Mouse (Mus musculus) stomach, embryonic 15.5 days (tissue): ENCODE results near the gene Limk2. TPM values are rescaled to one million over a fixed set of nuclear protein-coding genes. Genes with fewer than 3 reads are reported as not detected.
A peak's percentile ranks its signal among the peaks of the same experiment; 100 is the strongest.

Experiments
- ATAC-seq: fragments of 200-750 bp; cut with Nextera tagmentation; 2 replicates; pipeline ENCODE4 v1.8.0; 2017; ENCODE audit warnings: low read depth, moderate number of reproducible peaks, moderate TSS enrichment; ENCODE audit not compliant: insufficient read depth, low FRiP score
- H3K27ac ChIP-seq: fragments of 300-500 bp; sonication (generic); 2 replicates; pipeline ENCODE4 v1.5.1; 2015; ENCODE audit warnings: mild to moderate bottlenecking, inconsistent platforms
- H3K27me3 ChIP-seq: fragments of 300-500 bp; sonication (generic); replicated peaks from 2 replicates; pipeline ENCODE4 v1.6.1; 2015; ENCODE audit warnings: inconsistent platforms
- H3K36me3 ChIP-seq: fragments of 300-500 bp; sonication (generic); 2 replicates; pipeline ENCODE4 v1.6.1; 2015; ENCODE audit warnings: inconsistent platforms
- H3K4me1 ChIP-seq: fragments of 300-500 bp; sonication (generic); 2 replicates; pipeline ENCODE4 v1.6.1; 2015; ENCODE audit warnings: inconsistent platforms
- H3K4me2 ChIP-seq: fragments of 300-500 bp; sonication (generic); 2 replicates; pipeline ENCODE4 v1.6.1; 2015; ENCODE audit warnings: mild to moderate bottlenecking, inconsistent platforms
- H3K4me3 ChIP-seq: fragments of 300-500 bp; sonication (generic); replicated peaks from 2 replicates; pipeline ENCODE4 v1.5.1; 2015; ENCODE audit warnings: inconsistent platforms
- H3K9ac ChIP-seq: fragments of 300-500 bp; sonication (generic); 2 replicates; pipeline ENCODE4 v1.6.1; 2015; ENCODE audit warnings: inconsistent platforms
- H3K9me3 ChIP-seq: fragments of 300-500 bp; sonication (generic); 2 replicates; pipeline ENCODE4 v1.6.1; 2016; ENCODE audit warnings: inconsistent platforms
- WGBS: fragments of 180-500 bp; shearing (Covaris S2); methylation state at CpG from one replicate; pipeline ENCODE4 v1.1.7; 2015; 5-methylcytosine and 5-hydroxymethylcytosine counted together
- polyA plus RNA-seq: library from polyadenylated mRNA; unstranded; fragments of >200 nt; fragmentation: Nextera tagmentation; extraction: Ambion mirVana; gene quantifications from 2 replicates; pipeline ENCODE4 v1.2.1, GENCODE M21; 2015

Gene Limk2
- polyA plus RNA-seq, 1 experiment from 2014 or later: 75.9 TPM

- peak; percentile 64; the same call in 1 of the 2 replicates for ATAC-seq
- Histone ChIP-seq H3K4me1 (peaks cover 5% of the 10 kb centered on the region), H3K27ac (no peak overlapping the region)
These were observed 22.0 kb downstream of the Limk2 start for GRCm38 (mm10) chr11:3386941-3387368.

GRCm38 (mm10) chr11:3382602-3383594, 26.1 kb downstream of the Limk2 start:
- H3K9me3 ChIP-seq: no peaks in the 10 kb centered on the region
- H3K4me2 ChIP-seq: no peak overlapping the region
- no peak overlapping the region for H3K9ac ChIP-seq
- ATAC-seq: no peak
- peaks cover 5% of the 10 kb centered on the region for H3K4me1 ChIP-seq
- 85% methylated on average over 5 of the region's 5 CpGs for WGBS
- no peaks in the 10 kb centered on the region for H3K27me3 ChIP-seq
- H3K27ac ChIP-seq: no peak overlapping the region
- H3K36me3 ChIP-seq: peaks cover 11% of the 10 kb centered on the region; the same call in 1 of the 2 replicates
- no peak overlapping the region for H3K4me3 ChIP-seq

More at GRCm38 (mm10) chr11:3386941-3387368, 22.0 kb downstream of the Limk2 start:
- H3K36me3 ChIP-seq: peaks cover 11% of the 10 kb centered on the region; the same call in 1 of the 2 replicates
- no peak overlapping the region for H3K9ac ChIP-seq
- no peaks in the 10 kb centered on the region for H3K27me3 ChIP-seq
- no peaks in the 10 kb centered on the region for H3K9me3 ChIP-seq
- H3K4me2 ChIP-seq: no peak overlapping the region
- 15% methylated on average over 4 of the region's 4 CpGs for WGBS
- H3K4me3 ChIP-seq: no peak overlapping the region

GRCm38 (mm10) chr11:3381148-3381814, 27.7 kb downstream of the Limk2 start:
- peaks cover 11% of the 10 kb centered on the region; the same call in 1 of the 2 replicates for H3K36me3 ChIP-seq
- WGBS: 70% methylated on average over 6 of the region's 6 CpGs
- no peak overlapping the region for H3K4me3 ChIP-seq
- H3K27me3 ChIP-seq: no peaks in the 10 kb centered on the region
- H3K4me1 ChIP-seq: no peaks in the 10 kb centered on the region
- no peak overlapping the region for H3K27ac ChIP-seq
- H3K9me3 ChIP-seq: no peaks in the 10 kb centered on the region
- no peak for ATAC-seq
- no peak overlapping the region for H3K4me2 ChIP-seq
- no peak overlapping the region for H3K9ac ChIP-seq

- Histone ChIP-seq H3K4me2 (no peak overlapping the region), H3K36me3 (0 out of 2 replicates have a peak, but pooled peaks cover 5% of the 10 kb centered on the region), H3K9ac (no peak overlapping the region), H3K27ac (peak overlapping the region; percentile 1; the same call in 1 of the 2 replicates), H3K4me1 (peaks cover 9% of the 10 kb centered on the region), H3K9me3 (no peaks in the 10 kb centered on the region), H3K4me3 (no peak overlapping the region), H3K27me3 (no peaks in the 10 kb centered on the region)
- WGBS: 73% methylated on average over 4 of the region's 4 CpGs
- peak; percentile 80 for ATAC-seq
These were observed 29.6 kb downstream of the Limk2 start for GRCm38 (mm10) chr11:3379427-3379826.

- Histone ChIP-seq H3K9ac (no peak overlapping the region), H3K4me3 (no peak overlapping the region), H3K9me3 (no peaks in the 10 kb centered on the region), H3K27me3 (no peaks in the 10 kb centered on the region), H3K27ac (peak overlapping the region; percentile 73), H3K4me2 (peak overlapping the region; percentile 20; the same call in 1 of the 2 replicates), H3K4me1 (peaks cover 41% of the 10 kb centered on the region), H3K36me3 (no peaks in the 10 kb centered on the region)
- ATAC-seq: no peak
- WGBS: 64% methylated on average over 12 of the region's 12 CpGs
These were observed 34.2 kb downstream of the Limk2 start for GRCm38 (mm10) chr11:3374741-3375140.

- H3K27me3 ChIP-seq: no peaks in the 10 kb centered on the region
- no peaks in the 10 kb centered on the region for H3K36me3 ChIP-seq
- H3K9me3 ChIP-seq: no peaks in the 10 kb centered on the region
- no peak overlapping the region for H3K9ac ChIP-seq
- no peak for ATAC-seq
- WGBS: 26% methylated on average over 7 of the region's 7 CpGs
- H3K4me2 ChIP-seq: peak overlapping the region; percentile 20; the same call in 1 of the 2 replicates
- peaks cover 41% of the 10 kb centered on the region for H3K4me1 ChIP-seq
- H3K4me3 ChIP-seq: no peak overlapping the region
- H3K27ac ChIP-seq: peak overlapping the region; percentile 73
These were observed 34.7 kb downstream of the Limk2 start for GRCm38 (mm10) chr11:3374293-3374645.

- no peaks in the 10 kb centered on the region for H3K36me3 ChIP-seq
- no peak overlapping the region for H3K4me3 ChIP-seq
- H3K27ac ChIP-seq: peak overlapping the region; percentile 73
- H3K9ac ChIP-seq: no peak overlapping the region
- 29% methylated on average over 7 of the region's 7 CpGs for WGBS
- H3K9me3 ChIP-seq: no peaks in the 10 kb centered on the region
- peaks cover 41% of the 10 kb centered on the region for H3K4me1 ChIP-seq
- H3K27me3 ChIP-seq: no peaks in the 10 kb centered on the region
- peak overlapping the region; percentile 20; the same call in 1 of the 2 replicates for H3K4me2 ChIP-seq
- ATAC-seq: peak; percentile 17; the same call in 1 of the 2 replicates
These were observed 35.2 kb downstream of the Limk2 start for GRCm38 (mm10) chr11:3373591-3374292.

GRCm38 (mm10) chr11:3371599-3372295, 37.2 kb downstream of the Limk2 start:
- Histone ChIP-seq H3K27me3 (no peaks in the 10 kb centered on the region), H3K4me2 (peak overlapping the region; percentile 90), H3K9ac (peak overlapping the region; percentile 61; the same call in 1 of the 2 replicates), H3K4me1 (peaks cover 41% of the 10 kb centered on the region), H3K27ac (peak overlapping the region; percentile 60), H3K36me3 (no peaks in the 10 kb centered on the region), H3K4me3 (peak overlapping the region; percentile 52), H3K9me3 (no peaks in the 10 kb centered on the region)
- ATAC-seq: peak; percentile 23; the same call in 1 of the 2 replicates
- 21% methylated on average over 7 of the region's 7 CpGs for WGBS

- peak; percentile 87 for ATAC-seq
- H3K27me3 ChIP-seq: no peaks in the 10 kb centered on the region
- peak overlapping the region; percentile 60 for H3K27ac ChIP-seq
- H3K36me3 ChIP-seq: no peaks in the 10 kb centered on the region
- peaks cover 41% of the 10 kb centered on the region for H3K4me1 ChIP-seq
- H3K4me2 ChIP-seq: peak overlapping the region; percentile 90
- H3K9me3 ChIP-seq: no peaks in the 10 kb centered on the region
- H3K9ac ChIP-seq: peak overlapping the region; percentile 61; the same call in 1 of the 2 replicates
- WGBS: 4% methylated on average over 27 of the region's 27 CpGs
- peak overlapping the region; percentile 52 for H3K4me3 ChIP-seq
These were observed 37.9 kb downstream of the Limk2 start for GRCm38 (mm10) chr11:3370928-3371598.

- no peaks in the 10 kb centered on the region for H3K36me3 ChIP-seq
- no peak overlapping the region for H3K9ac ChIP-seq
- H3K9me3 ChIP-seq: no peaks in the 10 kb centered on the region
- H3K4me3 ChIP-seq: peak overlapping the region; percentile 52
- H3K27me3 ChIP-seq: no peaks in the 10 kb centered on the region
- H3K4me1 ChIP-seq: peaks cover 39% of the 10 kb centered on the region
- H3K27ac ChIP-seq: peak overlapping the region; percentile 60
- 67% methylated on average over 2 of the region's 2 CpGs for WGBS
- H3K4me2 ChIP-seq: peak overlapping the region; percentile 90
- ATAC-seq: no peak
These were observed 38.8 kb downstream of the Limk2 start for GRCm38 (mm10) chr11:3370162-3370561.
